Mouse (Mus musculus) embryonic facial prominence, embryonic 10.5 days (tissue): Measurements from ENCODE around the gene Zdhhc1. TPM values are rescaled to one million over a fixed set of nuclear protein-coding genes. Genes with fewer than 3 reads are reported as not detected.

Experiments
- DNase-seq: peaks from one replicate; pipeline ENCODE4 v3.0.0-alpha.2; 2017; ENCODE audit warnings: low spot score
- H3K27ac ChIP-seq: fragments of 300-500 bp; sonication (generic); replicated peaks from 2 replicates; pipeline ENCODE4 v1.5.1; 2016; ENCODE audit warnings: mild to moderate bottlenecking
- H3K27me3 ChIP-seq: fragments of 300-500 bp; sonication (generic); replicated peaks from 2 replicates; pipeline ENCODE4 v1.6.1; 2016; ENCODE audit warnings: low read depth, mild to moderate bottlenecking; ENCODE audit not compliant: poor library complexity, severe bottlenecking
- H3K36me3 ChIP-seq: fragments of 300-500 bp; sonication (generic); replicated peaks from 2 replicates; pipeline ENCODE4 v1.6.1; 2016; ENCODE audit warnings: mild to moderate bottlenecking, moderate library complexity
- H3K4me1 ChIP-seq: fragments of 300-500 bp; sonication (generic); 2 replicates; pipeline ENCODE4 v1.6.1; 2016
- H3K4me3 ChIP-seq: fragments of 300-500 bp; sonication (generic); 2 replicates; pipeline ENCODE4 v1.5.1; 2016; ENCODE audit warnings: mild to moderate bottlenecking, moderate library complexity
- H3K9me3 ChIP-seq: fragments of 300-500 bp; sonication (generic); 2 replicates; pipeline ENCODE4 v1.6.1; 2016; ENCODE audit warnings: mild to moderate bottlenecking
- WGBS: fragments of 180-500 bp; shearing (Covaris S2); methylation state at CpG from one replicate; pipeline ENCODE4 v1.1.7; 2016; 5-methylcytosine and 5-hydroxymethylcytosine counted together
- polyA plus RNA-seq: library from polyadenylated mRNA; unstranded; fragments of >200 nt; fragmentation: Nextera tagmentation; extraction: Ambion mirVana; gene quantifications from 2 replicates; pipeline ENCODE4 v1.2.1, GENCODE M21; 2016

Zdhhc1 gene
- polyA plus RNA-seq, 1 experiment from 2014 or later = 19.2 TPM

GRCm38 (mm10) chr8:105441433-105441832 lies 55.3 kb downstream of the Zdhhc1 start:
- no peak overlapping the region for H3K4me3 ChIP-seq
- H3K4me1 ChIP-seq = peaks cover 13% of the 10 kb centered on the region
- DNase-seq = peak; percentile 77
- H3K36me3 ChIP-seq = no peaks in the 10 kb centered on the region
- H3K9me3 ChIP-seq = no peaks in the 10 kb centered on the region
- no peak overlapping the region for H3K27ac ChIP-seq
- H3K27me3 ChIP-seq = peaks cover 9% of the 10 kb centered on the region; the same call in 1 of the 2 replicates
- WGBS = 8% methylated on average over 6 of the region's 6 CpGs

GRCm38 (mm10) chr8:105438865-105439264 lies 57.8 kb downstream of the Zdhhc1 start:
- DNase-seq = peak; percentile 64
- no peaks in the 10 kb centered on the region for H3K9me3 ChIP-seq
- no peak overlapping the region for H3K27ac ChIP-seq
- WGBS = 37% methylated on average over 5 of the region's 5 CpGs
- no peak overlapping the region for H3K4me3 ChIP-seq
- H3K36me3 ChIP-seq = no peaks in the 10 kb centered on the region
- peaks cover 2% of the 10 kb centered on the region; the same call in 1 of the 2 replicates for H3K4me1 ChIP-seq
- H3K27me3 ChIP-seq = peaks cover 9% of the 10 kb centered on the region; the same call in 1 of the 2 replicates

- Histone ChIP-seq H3K27me3 (peaks cover 4% of the 10 kb centered on the region; the same call in 1 of the 2 replicates), H3K4me1 (peaks cover 17% of the 10 kb centered on the region), H3K27ac (no peak overlapping the region), H3K9me3 (no peaks in the 10 kb centered on the region), H3K36me3 (no peaks in the 10 kb centered on the region), H3K4me3 (no peak overlapping the region)
- WGBS = 86% methylated on average over 5 of the region's 5 CpGs
- DNase-seq = no peak
Observed at GRCm38 (mm10) chr8:105437078-105437748, 59.5 kb downstream of the Zdhhc1 start.

- 76% methylated on average over 5 of the region's 5 CpGs for WGBS
- no peak overlapping the region for H3K27ac ChIP-seq
- no peak for DNase-seq
Observed at GRCm38 (mm10) chr8:105436218-105436617, 60.5 kb downstream of the Zdhhc1 start.

GRCm38 (mm10) chr8:105434136-105434535 lies 62.6 kb downstream of the Zdhhc1 start:
- DNase-seq = no peak
- Histone ChIP-seq H3K36me3 (no peaks in the 10 kb centered on the region), H3K4me1 (peaks cover 23% of the 10 kb centered on the region), H3K27me3 (no peaks in the 10 kb centered on the region), H3K27ac (no peak overlapping the region), H3K9me3 (no peaks in the 10 kb centered on the region), H3K4me3 (no peak overlapping the region)
- 80% methylated on average over 5 of the region's 5 CpGs for WGBS

More at GRCm38 (mm10) chr8:105436218-105436617, 60.5 kb downstream of the Zdhhc1 start:
- Histone ChIP-seq H3K9me3 (no peaks in the 10 kb centered on the region), H3K27me3 (0 out of 2 replicates have a peak, but pooled peaks cover 4% of the 10 kb centered on the region), H3K4me1 (peaks cover 23% of the 10 kb centered on the region), H3K36me3 (no peaks in the 10 kb centered on the region), H3K4me3 (no peak overlapping the region)

GRCm38 (mm10) chr8:105433511-105433910 lies 63.2 kb downstream of the Zdhhc1 start:
- H3K36me3 ChIP-seq = no peaks in the 10 kb centered on the region
- H3K4me3 ChIP-seq = no peak overlapping the region
- H3K27me3 ChIP-seq = no peaks in the 10 kb centered on the region
- DNase-seq = no peak
- peaks cover 23% of the 10 kb centered on the region for H3K4me1 ChIP-seq
- H3K27ac ChIP-seq = peak overlapping the region; percentile 41; the same call in 1 of the 2 replicates
- no peaks in the 10 kb centered on the region for H3K9me3 ChIP-seq
- 55% methylated on average over 5 of the region's 5 CpGs for WGBS

GRCm38 (mm10) chr8:105433021-105433420 lies 63.7 kb downstream of the Zdhhc1 start:
- H3K4me1 ChIP-seq = peaks cover 23% of the 10 kb centered on the region
- H3K27me3 ChIP-seq = no peaks in the 10 kb centered on the region
- no peaks in the 10 kb centered on the region for H3K9me3 ChIP-seq
- WGBS = 42% methylated on average over 6 of the region's 6 CpGs
- no peak overlapping the region for H3K4me3 ChIP-seq
- H3K27ac ChIP-seq = peak overlapping the region; percentile 41; the same call in 1 of the 2 replicates
- H3K36me3 ChIP-seq = no peaks in the 10 kb centered on the region
- DNase-seq = no peak

- Histone ChIP-seq H3K27me3 (no peaks in the 10 kb centered on the region), H3K27ac (no peak overlapping the region), H3K9me3 (no peaks in the 10 kb centered on the region), H3K4me1 (peaks cover 23% of the 10 kb centered on the region), H3K36me3 (no peaks in the 10 kb centered on the region), H3K4me3 (no peak overlapping the region)
- WGBS = 55% methylated on average over 7 of the region's 7 CpGs
- DNase-seq = no peak
Observed at GRCm38 (mm10) chr8:105431743-105432515, 64.8 kb downstream of the Zdhhc1 start.

- Histone ChIP-seq H3K36me3 (no peaks in the 10 kb centered on the region), H3K4me1 (peaks cover 3% of the 10 kb centered on the region; the same call in 1 of the 2 replicates), H3K27ac (no peak overlapping the region), H3K9me3 (no peaks in the 10 kb centered on the region), H3K27me3 (no peaks in the 10 kb centered on the region), H3K4me3 (no peak overlapping the region)
- 78% methylated on average over 6 of the region's 6 CpGs for WGBS
- DNase-seq = no peak
Observed at GRCm38 (mm10) chr8:105426878-105427277, 69.8 kb downstream of the Zdhhc1 start.

Other genes starting within 250 kb of the Zdhhc1 start
- gene B3gnt9, start 241.7 kb downstream of the Zdhhc1 start, polyA plus RNA-seq = 1.6 and 1.7 TPM in 2 replicates
- gene Tradd, start 232.3 kb downstream of the Zdhhc1 start, polyA plus RNA-seq = 14.6 and 16.7 TPM in 2 replicates
- 0.63 and 0.92 TPM in 2 replicates for gene Fbxl8, start 232.3 kb downstream of the Zdhhc1 start, polyA plus RNA-seq
- gene Hsf4, start 227.1 kb downstream of the Zdhhc1 start, polyA plus RNA-seq = 0.21 TPM in 1 of 2 replicates, not detected in the other
- 0.62 and 0.69 TPM in 2 replicates for gene Nol3, start 220.8 kb downstream of the Zdhhc1 start, polyA plus RNA-seq
- 20.7 and 23.9 TPM in 2 replicates for gene 4931428F04Rik, start 207.0 kb downstream of the Zdhhc1 start, polyA plus RNA-seq
- gene Exoc3l, start 200.8 kb downstream of the Zdhhc1 start, polyA plus RNA-seq = 9.9 and 11.6 TPM in 2 replicates
- gene E2f4, start 199.2 kb downstream of the Zdhhc1 start, polyA plus RNA-seq = 125 and 138 TPM in 2 replicates
- gene Elmo3, start 191.3 kb downstream of the Zdhhc1 start, polyA plus RNA-seq = 2.7 and 3.5 TPM in 2 replicates
- 1.3 TPM in 2 replicates for gene Lrrc29, start 170.6 kb downstream of the Zdhhc1 start, polyA plus RNA-seq
- 93.0 and 99.4 TPM in 2 replicates for gene Tmem208, start 170.5 kb downstream of the Zdhhc1 start, polyA plus RNA-seq
- gene Fhod1, start 148.9 kb downstream of the Zdhhc1 start, polyA plus RNA-seq = 2.9 and 3.3 TPM in 2 replicates
- gene Slc9a5, start 148.1 kb downstream of the Zdhhc1 start, polyA plus RNA-seq = 5.5 and 5.7 TPM in 2 replicates
- 0.34 and 0.83 TPM in 2 replicates for gene Plekhg4, start 123.6 kb downstream of the Zdhhc1 start, polyA plus RNA-seq
- 0.08 and 0.16 TPM in 2 replicates for gene Kctd19, start 83.4 kb downstream of the Zdhhc1 start, polyA plus RNA-seq
- 0.29 and 0.67 TPM in 2 replicates for gene Lrrc36, start 83.3 kb downstream of the Zdhhc1 start, polyA plus RNA-seq
- 35.7 and 48.8 TPM in 2 replicates for gene Tppp3, start 25.4 kb downstream of the Zdhhc1 start, polyA plus RNA-seq
- gene Hsd11b2, start 21.9 kb upstream of the Zdhhc1 start, polyA plus RNA-seq = 18.8 and 22.2 TPM in 2 replicates
- gene Atp6v0d1, start 69.1 kb upstream of the Zdhhc1 start, polyA plus RNA-seq = 64.7 and 64.9 TPM in 2 replicates
- gene Ripor1, start 108.4 kb upstream of the Zdhhc1 start, polyA plus RNA-seq = 13.5 and 15.9 TPM in 2 replicates
- gene Ctcf, start 139.7 kb upstream of the Zdhhc1 start, polyA plus RNA-seq = 136 and 137 TPM in 2 replicates
- gene Agrp, start 140.5 kb upstream of the Zdhhc1 start, polyA plus RNA-seq = 0.59 and 0.64 TPM in 2 replicates
- 1.5 TPM in 2 replicates for gene Carmil2, start 189.4 kb upstream of the Zdhhc1 start, polyA plus RNA-seq
- 67.7 and 72.6 TPM in 2 replicates for gene Acd, start 204.2 kb upstream of the Zdhhc1 start, polyA plus RNA-seq
- gene Pard6a, start 204.2 kb upstream of the Zdhhc1 start, polyA plus RNA-seq = 15.1 and 16.8 TPM in 2 replicates
- not detected in 2 replicates for gene 4933405L10Rik, start 210.8 kb upstream of the Zdhhc1 start, polyA plus RNA-seq
- 49.3 and 54.0 TPM in 2 replicates for gene Enkd1, start 211.3 kb upstream of the Zdhhc1 start, polyA plus RNA-seq